Mouse (Mus musculus) hematopoietic stem cell, adult 5-6 weeks (primary cell): ENCODE measurements around the gene Cit. TPM values are rescaled to one million over a fixed set of nuclear protein-coding genes. Genes with fewer than 3 reads are reported as not detected.
A peak's percentile ranks its signal among the peaks of the same experiment; 100 is the strongest.

Experiments
- ATAC-seq, 2 experiments: fragments of 125-278 bp in 1 of 2; replicated peaks in 1 of 2; 2 replicates each; pipeline ENCODE4 v1.8.0; 2016 to 2017; ENCODE audit warnings: inconsistent platforms in 2 of 2, mild to moderate bottlenecking in 2 of 2, moderate number of reproducible peaks in 2 of 2, low read depth in 1 of 2, moderate TSS enrichment in 1 of 2; ENCODE audit not compliant: low FRiP score in 2 of 2, poor library complexity in 2 of 2, severe bottlenecking in 2 of 2, insufficient read depth in 1 of 2, low TSS enrichment in 1 of 2
- total RNA-seq: library from RNA; stranded (forward); fragments of 172-1452, 232-1000 nt; gene quantifications from 2 replicates; pipeline ENCODE4 v1.2.3, GENCODE M21; 2017

The Cit gene
- total RNA-seq, 1 experiment from 2014 or later, result 36.9 TPM

DNA sequence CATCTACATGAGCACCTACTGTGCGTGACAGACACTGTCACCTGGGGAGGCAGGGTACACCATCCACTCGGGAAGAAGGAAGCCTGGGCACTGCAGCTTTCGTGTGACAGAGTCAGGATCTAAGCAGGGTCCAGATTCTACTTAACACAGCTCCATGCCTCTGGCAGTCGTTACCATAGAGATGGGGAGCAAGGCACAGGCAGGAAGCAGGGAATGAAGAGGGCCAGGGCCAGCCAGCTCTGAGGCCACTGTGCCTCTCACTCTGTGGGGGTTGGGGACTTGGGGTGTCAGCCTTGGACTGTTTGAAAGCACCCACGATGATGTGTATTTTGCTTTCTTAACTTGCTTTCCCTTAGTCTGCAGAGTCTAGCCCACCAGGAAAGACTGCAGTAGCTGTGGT, 133.2 kb downstream of the Cit start:
- ATAC-seq, result no peak

DNA sequence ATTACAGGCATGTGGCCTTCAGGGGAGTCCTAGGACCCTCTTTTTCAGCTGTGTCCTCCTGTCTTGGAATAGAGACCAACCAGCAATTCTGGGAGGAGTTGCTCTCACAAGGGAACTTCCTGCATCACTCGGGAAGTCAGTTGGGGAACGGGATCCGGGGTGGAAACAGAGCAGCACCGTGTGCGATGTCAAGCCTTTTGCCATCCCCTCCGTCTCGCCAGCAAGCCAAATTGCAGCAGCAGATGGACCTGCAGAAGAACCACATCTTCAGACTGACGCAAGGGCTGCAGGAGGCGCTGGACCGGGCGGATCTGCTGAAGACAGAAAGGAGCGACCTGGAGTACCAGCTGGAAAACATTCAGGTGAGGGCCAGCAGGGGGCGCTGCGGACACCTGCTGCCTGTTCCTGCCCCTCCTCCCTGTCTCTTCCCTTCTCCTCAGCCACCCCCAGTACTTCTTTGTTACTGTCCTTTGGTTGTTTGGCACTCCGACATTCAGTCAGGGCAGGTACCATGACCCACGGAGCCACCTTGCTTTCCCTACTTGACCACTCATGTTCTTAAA, 134.1 kb downstream of the Cit start:
- ATAC-seq, result no peak

DNA sequence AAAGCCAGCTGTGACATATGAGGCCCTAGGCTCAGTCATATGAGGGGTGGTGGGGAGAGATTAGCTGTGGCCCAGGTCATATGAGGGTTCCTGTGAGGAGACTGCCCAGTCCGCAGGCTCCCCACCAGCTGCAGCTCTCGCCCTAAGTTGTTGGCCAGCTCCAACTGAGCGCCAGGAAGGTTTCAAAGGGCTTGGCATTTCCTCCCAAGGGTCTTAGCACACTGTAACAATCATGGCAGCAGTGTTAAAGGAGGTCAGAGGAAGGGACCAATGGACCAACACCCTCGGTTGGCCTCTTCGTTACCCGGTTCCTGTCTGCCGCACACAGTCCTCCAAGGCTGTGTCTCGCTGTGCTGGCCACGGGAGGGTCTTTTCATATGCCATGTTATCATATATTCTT, 135.5 kb downstream of the Cit start:
- ATAC-seq, result no peak

GRCm38 (mm10) chr5:115982671-115983373, 137.7 kb downstream of the Cit start:
- peak; percentile 65 for ATAC-seq

DNA sequence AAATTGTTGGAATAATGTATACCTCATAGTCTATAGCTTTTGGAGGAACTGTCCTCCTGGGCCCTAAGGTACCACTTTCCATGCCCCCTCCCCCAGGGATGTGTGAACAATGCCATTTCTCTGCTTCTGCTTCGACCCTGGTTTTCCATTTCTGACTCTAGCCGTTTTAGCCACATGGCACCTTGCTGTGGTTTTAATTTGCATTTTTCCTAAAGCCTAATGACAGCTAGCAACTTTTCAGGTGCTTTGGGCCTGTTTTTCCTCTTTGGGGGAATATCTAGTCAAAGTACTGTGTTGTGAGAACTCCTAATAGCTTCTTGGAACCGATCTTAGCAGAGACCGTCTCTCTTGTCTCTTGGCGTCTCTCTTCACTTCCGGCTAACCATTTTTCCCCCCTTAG, 139.3 kb downstream of the Cit start:
- ATAC-seq, result no peak

GRCm38 (mm10) chr5:115985101-115985500, 140.0 kb downstream of the Cit start:
- no peak for ATAC-seq

DNA sequence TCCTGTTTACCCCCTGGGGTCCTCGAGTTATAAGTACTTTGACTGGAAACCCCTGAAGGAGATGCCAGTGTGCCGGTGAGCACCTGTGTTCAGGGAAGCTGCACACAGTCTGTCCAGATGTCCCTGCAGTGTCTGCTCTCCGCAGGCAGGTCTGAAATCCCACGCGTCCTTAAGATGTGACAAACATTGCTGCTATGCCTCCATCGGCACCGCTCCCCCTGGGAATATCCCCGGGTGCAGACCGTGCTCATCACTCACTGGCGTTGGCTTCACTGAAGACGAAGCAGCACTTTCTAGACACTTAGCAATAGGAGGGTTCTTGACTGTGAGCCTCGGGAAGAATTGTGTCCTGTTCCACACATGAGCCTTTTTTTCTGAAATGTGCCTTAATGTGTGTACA, 142.2 kb downstream of the Cit start:
- ATAC-seq, result no peak

- ATAC-seq, result no peak
Observed at GRCm38 (mm10) chr5:115991717-115992116, 146.6 kb downstream of the Cit start.

GRCm38 (mm10) chr5:115994101-115994500, 149.0 kb downstream of the Cit start:
- ATAC-seq, result no peak

DNA sequence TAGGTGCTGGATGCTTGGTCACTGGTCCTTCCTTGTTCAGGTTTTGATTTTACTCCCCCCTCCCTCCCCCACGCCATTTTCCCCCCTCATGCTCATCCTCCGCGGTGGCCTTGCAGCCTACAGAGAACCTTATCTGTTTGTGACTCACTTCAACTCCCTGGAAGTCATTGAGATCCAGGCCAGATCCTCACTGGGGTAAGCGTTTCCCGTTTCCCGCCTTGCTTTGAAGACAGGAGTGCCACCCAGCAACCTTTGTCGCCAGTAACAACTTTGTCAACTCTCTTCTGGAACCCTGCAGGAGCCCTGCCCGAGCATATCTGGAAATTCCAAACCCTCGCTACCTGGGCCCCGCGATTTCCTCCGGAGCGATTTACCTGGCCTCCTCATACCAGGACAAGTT, 152.3 kb downstream of the Cit start:
- ATAC-seq, result no peak

DNA sequence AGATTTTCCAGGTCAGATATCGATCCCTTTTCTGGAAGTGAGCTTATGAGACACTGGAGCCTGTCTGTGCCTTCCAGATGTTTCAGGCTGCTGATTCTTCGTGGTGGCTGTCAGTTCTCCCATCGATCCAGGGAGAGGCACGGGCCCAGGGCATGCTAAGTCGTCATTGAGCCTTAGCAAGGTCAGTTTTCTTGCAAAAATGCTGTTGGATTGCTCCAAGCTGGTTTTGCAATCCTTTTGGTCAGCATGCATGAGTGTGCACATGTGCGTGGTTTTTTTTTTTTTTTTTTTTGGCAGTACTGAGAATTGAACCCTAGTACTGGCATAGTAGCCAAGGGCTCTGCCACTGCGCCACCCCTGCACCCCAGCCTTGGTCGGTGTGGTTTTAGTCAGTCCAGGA, 158.1 kb downstream of the Cit start:
- ATAC-seq, result peak in 1 of 2 experiments; percentile 25; a peak in 1 of 4 replicates

- ATAC-seq, result no peak
Observed at GRCm38 (mm10) chr5:116003825-116004224, 158.7 kb downstream of the Cit start.

GRCm38 (mm10) chr5:116004271-116004670, 159.2 kb downstream of the Cit start:
- no peak for ATAC-seq

GRCm38 (mm10) chr5:116006324-116007099, 161.4 kb downstream of the Cit start:
- no peak for ATAC-seq

DNA sequence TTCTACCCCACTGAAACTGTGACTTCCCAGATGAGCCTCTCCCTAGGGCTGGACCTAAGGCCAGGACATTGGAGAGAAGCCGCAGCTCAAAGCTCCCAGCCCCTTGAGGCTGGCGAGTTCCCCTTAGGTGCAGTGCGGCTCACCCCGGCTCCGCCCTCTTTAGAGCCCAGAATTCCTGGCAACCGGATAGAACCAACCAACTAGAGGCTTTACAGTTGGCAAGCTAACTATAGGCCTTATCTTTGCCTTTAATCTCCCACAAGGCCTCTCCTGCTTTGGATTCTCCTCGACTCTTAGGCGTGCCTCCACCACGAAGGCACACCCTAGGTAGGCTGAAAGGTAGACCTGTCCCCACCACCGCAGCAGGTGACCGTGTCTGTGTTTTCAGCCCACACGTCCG, 162.6 kb downstream of the Cit start:
- no peak for ATAC-seq

GRCm38 (mm10) chr5:116009091-116009851, 164.2 kb downstream of the Cit start:
- no peak for ATAC-seq

DNA sequence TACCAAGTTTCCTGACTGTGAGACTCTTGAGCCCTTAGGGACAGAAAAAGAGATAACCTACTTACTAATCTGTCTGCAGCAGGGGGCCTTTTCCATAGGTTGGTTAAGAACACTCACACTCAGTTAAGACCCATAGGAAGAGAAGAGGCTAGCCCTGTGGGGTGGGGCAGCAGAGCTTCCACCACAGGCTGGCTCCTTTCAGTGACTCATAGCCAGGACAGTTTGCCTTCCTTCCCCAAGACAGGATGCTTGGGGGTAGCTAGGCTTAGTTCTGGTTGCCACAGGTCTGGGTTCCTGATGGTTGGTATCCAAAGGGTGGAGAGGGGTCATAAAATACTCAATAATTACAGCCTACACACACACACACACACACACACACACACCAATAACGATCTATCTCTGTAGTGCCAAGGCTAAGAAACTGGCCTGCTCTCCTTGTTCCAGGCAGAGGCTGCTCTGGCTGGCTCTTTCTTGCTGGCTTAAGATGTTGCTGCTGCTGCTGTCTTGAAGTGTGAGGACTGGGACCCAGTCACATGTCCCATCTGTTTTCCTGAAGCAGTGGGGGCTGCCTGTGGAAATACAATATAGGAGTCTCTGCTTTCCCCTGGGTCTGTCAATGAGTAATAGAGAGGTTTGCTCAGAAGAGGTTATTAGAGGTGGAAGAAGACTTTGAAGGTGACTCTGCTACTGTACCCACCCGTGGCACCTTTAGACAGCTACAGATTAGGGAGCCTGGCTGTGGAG, 165.0 kb downstream of the Cit start:
- no peak for ATAC-seq
